Mouse (Mus musculus) cerebellum, adult 11 months (tissue): ENCODE results near the gene Ppid.

Source experiments
- DNase-seq: peaks from one replicate; pipeline ENCODE4 v3.0.0; 2022

Ppid gene

DNA sequence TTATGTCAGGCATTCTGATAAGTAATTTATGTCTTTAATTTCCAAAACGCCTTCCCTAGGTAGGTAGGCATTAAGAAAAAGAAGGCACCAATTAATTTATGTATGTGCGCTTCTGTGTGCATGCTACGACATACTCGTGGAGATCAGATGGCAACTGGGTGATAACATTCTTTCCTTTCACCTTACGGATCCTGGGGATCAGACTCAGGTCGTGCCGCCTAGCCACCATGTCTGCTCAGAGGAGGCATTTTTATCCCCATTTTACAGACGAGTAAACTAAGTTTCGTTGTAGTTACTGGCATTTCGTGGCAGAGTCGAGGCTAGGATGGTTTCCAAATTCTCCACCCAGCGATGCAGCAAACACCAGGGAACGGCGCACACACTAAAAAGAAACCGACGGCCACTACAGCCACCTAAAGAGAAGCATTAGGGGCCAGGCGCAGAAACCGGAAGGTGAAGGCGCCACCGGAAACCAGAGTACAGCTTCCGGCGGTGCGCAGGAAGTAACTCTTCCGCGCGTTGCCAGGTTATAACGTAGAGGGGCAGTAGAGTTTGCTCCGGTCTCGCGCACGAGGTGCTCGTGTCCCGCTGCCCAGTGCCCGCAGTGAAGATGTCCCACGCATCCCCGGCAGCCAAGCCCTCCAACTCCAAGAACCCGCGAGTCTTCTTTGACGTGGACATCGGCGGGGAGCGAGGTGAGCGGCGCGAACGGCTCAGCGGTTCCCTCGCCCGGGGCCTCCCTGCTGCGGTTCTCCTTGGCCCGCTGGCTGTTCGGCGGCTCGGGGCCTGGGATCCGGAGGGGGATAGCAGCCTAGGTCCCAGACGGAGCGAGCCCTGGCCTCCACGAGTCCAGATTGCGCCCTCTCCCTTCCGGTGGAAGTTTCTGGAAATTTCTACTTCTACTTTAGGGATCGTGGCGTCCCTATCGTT lies at the start of gene Ppid:
Gene Ppid, plus strand, starts transcription at position 480 of the 930 bp plus-strand sequence.
- peak; percentile 60 for DNase-seq

DNA sequence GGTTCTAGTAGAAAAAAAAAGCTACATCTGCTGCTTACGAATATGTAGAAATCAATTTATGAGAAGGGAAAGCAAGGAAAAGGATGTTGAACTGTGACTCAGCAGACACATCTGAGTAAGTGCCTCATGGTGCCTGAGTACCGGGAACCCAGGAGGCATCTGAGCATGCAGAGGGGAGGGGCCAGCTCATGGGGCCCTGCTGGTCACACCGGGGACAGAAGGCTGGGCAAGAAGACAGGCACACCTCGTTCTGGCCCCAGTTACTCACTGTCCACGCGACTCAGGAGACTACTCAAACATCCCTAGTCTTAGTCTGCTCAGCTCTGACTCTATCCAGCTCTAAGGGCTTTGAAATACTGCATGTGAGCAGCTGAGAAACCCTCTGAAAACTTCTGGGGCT lies 48.6 kb upstream of the Ppid start:
- peak; percentile 68 for DNase-seq

DNA sequence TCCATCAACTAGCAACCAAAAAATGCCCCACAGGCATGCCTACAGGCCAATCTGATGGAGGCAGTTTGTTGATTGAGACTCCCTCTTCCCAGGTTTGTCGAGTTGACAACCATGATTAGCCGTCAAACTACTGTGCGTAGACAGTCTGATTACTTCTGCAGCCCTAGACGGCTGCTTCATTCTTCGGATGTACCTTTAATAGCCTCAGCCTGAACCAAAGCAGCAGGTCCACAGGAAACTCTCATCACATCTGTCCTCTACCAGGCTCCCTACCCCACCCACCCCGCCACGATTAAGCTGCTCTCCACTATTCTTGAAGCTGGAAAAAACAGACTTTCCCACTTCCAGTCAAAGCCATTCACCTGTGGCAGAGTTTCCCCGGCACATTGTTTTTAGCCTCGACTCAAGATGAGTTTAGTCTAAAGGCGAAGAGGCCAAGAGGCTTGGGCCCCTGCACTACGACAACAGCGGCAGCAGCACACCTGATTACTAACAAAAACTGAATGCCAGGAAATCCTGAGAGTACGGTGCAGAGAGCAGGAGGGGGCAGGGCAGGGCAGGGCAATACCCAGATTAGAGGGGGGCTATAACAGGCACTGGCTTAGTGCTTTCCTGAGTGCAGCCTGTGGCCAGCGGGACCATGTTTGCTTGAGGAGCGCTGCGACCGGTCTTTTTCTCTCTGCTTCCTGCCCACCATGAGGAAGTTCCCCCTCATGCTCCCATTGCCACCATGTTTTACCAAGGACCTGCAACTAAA lies 42.3 kb upstream of the Ppid start:
- no peak for DNase-seq

DNA sequence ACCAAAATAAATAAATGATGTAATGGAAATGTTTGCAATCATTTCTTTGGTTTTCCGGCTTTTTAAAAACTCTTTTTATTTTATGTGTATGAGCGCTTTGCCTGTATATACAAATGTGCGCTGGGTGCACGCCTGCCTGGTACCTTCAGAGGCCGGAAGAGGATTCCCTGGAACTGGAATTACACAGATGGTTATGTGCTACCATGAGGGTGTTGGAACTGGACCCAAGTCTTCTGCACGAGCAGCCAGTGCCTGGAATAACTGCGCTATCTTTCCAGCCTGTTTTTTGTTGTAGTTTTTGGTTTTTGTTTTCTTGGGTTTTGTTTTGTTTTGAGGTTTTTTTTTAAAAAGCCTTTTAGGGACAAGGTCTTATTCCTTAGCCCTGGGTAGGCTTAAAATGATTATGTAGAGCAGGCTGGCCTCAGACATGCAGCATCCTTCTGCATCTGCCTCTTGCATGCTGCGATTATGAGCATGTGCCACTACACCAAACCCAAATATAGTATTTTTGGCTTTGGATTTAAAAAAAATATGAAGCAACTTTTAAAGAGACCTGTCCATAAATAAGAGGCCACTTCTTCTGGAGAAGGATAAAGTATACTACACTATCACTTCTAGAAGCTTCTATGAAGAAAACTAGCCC lies 41.3 kb upstream of the Ppid start:
- DNase-seq, result peak; percentile 51

DNA sequence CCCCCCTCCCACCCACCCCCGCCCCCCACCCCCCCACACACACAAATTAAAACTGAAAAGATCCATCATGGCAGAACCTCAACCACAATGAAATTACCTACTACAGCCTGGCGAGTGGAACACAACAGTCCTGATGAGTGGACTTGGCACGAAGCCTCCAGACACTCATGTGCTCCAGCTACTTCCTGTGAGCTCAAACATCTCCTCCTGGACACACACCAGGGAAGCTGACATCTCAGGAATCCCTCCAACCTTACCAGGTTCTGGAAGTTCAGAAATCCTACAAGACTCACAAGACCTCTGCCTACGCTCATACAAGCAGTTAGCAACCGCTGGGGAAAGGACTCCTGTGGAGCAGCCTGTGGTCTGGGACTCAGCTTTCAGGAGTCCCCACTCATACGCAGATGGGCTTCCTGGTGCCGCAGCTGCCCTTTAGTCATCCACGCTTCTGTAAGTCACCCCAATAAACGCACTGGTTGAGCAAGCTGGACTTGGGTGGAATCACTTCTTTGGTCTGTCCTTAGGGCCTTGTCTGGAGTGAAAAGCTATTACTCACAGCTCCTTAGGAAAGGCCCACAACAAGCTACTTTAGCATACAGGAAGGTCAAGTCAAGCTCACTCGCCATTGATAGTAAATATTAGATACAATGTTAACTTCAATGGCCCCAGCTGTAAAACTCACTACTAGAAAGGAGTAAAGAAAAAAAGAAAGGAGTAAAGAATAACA lies 39.2 kb upstream of the Ppid start:
- no peak for DNase-seq

DNA sequence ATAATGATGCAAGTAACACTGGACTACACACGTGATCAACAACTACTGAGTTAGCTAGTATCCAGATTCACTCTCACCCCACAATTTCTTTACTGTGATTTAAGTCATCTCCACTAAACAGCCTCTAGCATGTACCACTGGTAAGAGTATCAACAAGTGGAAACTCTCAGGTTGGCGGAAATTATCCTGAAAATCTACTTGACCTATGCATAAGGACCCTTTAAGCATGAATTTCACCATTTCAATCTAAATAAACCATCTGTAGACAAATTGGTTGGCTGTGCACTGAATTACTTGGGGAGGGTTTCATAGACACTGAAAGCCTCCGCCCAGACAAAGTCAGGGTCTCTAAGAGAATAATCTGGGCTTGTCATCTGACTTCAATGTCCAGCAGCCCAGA lies 37.4 kb upstream of the Ppid start:
- no peak for DNase-seq

DNA sequence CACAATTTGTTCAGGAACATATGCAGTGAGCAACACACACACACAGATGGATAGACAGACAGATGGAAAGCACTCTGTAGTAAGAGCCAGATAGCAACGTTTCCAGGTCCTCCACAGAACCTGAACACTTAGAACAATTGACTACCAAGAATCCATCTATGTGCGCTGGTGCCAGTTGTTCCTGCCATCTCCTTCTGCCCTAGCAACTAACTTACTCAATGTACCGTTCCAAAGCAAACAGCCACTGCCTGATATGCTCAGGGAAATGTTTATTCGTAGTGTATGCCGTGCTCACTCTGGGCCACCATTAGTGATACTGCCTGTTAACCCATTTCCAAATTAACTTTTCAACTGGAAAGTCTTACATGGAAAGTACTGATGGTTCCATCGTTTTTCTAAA lies 36.1 kb upstream of the Ppid start:
- DNase-seq, result no peak

DNA sequence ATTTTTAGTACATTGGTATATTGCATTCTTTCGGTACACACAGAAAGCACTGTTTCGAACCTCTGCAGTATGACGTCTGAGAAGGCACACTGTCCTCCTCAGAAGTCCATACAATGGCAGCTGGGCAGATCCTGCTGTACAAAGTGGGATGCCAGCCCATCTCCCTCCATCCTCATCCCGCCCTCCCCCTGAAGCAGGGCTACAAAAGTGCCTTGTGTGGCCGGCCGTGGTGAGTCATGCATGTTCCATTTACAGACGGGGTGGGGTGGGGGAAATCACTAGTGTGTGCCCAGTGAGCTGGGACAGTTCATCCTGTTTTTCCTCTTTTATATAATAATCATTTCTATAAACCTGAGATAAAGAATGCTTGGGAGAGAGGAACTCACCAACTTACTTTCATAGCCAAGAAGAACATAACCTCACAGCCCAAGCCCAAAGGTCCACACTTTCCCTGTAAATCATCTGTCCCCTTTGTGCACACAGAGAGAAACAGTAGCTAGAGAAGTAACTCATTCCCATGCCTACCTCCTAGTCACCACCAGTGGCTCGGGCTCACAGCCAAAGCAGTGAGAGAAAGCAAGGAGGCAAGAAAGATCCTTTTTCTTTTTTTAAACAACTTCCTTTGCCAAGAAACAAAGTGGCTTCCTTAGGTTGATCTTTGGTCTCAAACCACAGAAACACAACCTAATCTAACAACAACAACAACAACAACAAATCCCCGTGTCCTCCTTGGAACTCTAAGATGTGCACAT lies 31.9 kb upstream of the Ppid start:
- DNase-seq, result no peak

DNA sequence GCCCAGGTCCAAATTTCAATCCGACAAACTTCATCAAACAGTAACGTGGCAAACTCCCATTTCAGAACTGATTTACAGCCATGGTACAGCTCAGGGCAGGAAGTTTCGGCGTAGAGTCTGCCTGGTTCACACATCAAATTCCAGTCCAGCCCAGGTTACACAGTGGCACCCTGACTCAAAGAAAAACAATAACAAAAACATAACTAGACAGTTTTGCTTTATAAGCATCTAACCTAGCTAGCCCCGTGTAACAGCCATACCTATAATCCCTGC lies 31.4 kb upstream of the Ppid start:
- DNase-seq, result no peak

DNA sequence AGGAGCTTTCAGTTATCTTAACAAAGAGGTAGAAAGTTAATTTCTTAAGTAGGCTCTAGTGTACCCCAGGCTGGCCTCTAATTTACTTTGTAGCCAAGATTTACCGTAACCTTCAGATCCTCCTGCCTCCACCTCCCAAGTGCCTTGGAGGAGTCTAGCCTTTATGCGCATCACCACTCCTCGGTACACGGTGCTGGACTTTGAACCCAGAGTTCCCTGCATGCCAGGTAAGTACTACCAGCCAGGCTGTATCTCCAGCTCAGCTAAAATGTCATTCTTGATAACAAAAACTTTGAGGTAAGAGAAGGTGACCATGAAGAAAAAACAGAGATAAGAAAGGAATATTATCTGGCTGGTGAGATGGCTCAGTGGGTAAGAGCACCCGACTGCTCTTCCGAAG lies 30.6 kb upstream of the Ppid start:
- DNase-seq, result no peak

DNA sequence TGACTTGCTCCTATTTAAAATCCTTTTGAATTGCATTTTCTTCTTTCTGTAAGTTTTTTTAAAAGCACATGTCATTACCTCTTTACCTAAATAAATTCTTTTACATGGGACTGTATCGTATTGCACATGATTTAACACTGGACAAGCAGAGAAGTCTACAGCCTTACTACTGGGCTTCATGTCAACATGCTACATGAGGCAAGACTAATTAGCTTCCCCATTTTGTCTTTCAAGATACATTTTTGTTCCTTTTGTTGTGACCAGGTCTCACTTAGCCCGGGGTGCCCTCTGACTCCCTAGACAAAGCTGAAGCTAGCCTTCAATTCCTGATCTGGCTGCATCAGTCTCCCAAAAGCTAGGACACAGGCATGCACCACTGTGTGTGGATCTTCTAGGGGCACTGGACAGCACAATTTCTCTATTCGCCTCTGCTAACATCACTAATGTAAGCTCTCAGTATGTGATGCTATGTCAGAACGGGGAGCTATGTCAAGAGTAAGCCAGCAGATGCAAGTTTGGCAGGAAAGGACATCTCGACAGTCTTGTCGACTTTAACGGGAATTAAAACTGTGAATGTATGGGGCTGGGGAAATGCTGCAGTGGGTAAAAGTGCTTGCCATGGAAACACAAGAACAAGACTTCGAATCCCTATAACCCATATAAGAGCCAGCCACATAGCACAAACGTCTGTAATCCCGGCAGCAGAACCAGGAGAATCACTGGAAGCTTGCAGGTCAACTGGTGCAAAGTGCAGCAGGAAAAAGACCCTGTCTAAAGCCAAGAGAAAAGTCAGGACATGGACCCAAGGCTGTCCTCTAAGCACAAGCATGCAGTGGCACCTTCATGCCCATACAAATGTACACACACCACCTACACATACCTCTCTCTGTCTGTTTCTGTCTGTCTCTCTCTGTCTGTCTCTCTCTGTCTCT lies 29.1 kb upstream of the Ppid start:
- no peak for DNase-seq

DNA sequence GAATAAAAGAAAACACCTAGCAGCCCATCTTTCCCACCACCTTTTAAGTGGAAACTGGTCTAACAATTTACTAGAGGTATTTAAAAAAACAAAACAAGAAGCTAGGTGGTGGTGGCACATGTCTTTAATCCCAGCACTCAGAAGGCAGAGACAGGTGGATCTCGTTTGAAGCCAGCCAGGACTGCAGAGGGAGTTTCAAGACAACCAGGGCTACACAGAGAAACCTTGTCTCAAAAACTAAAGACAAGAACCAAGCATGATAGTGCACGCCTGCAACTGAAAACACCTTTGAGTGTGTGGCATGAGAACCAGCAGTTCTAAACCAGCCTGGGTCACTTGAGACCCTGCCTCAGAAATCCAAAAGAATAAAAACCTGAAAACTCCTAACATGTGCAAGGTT lies 27.6 kb upstream of the Ppid start:
- no peak for DNase-seq

DNA sequence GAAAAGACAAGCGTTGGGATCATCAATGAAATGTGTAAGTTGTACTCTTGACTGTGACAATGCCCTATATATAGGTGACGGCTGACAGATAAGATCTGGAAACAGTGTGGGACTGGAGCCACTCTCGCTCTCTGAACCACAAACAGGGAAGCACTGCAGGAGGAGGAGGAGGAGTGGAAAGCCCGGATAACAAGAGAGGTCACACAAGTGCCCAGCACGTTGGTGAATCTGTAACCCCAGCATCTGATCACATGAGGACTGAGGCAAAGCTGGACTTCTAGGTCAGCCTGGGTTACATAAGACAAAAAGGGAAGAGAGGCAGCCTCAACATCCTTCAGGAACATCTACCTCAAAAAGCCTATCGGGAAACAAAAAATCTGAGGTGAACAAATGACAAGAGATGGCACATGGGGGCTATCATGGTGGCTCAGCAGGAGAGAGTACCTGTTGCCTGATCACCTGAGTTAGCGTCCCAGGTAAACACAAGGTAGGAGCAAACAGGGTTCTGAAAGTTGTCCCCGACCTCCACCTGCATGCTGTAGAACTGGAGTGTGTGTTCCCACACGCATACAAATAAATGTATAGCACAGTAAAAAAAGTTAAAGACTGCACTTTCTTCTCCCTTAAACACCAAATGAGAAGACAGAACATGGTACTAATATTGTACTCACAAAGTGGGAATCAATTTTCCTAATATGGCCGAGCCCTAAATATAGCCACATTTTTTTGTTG lies 26.1 kb upstream of the Ppid start:
- DNase-seq, result no peak

DNA sequence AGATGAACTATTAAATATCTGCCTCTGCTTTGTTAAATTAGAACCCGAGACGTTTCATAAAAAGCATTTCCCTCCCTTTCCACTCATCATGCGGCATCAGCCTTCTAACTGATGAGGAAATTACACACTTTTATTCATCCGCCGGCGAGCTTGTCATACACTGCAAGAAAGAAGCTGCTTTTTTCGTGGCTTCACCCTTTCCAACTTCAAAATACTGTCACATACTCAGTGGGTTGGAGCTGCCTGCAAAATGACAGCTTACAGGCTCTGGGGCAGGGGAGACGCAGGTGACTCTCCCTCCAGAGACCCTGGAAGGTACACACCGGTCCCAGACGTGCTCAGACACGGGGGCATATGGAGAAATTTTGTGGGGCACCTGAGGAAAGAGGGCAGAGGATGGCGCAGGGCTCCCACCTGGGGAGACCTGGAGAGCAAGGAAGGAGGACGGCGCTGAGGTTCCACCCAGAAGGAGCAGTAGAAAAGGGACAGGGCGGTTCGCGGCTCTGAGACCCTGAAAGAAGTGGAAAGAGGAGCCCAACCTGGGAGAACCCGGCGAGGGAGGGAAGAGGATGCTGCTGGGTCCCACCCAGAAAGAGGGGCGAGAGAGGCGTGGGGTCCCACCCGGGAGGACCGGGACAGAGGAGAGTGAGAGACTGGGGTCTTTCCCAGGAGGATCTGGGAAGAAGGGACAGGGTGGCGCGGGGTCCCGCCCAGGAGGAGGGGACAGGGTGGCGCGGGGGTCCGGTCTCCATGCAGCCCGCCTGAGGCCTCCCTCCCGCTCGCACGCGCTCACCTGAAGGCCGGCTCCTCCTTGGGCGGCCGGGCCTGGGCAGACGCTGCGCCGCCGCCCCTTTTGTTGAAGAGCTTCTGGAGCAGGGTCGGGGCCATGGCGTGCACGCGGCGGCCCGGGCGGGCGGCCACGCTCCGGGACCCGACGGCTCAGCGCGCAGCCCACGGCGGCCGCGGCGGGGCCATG lies 24.1 kb upstream of the Ppid start:
- no peak for DNase-seq

DNA sequence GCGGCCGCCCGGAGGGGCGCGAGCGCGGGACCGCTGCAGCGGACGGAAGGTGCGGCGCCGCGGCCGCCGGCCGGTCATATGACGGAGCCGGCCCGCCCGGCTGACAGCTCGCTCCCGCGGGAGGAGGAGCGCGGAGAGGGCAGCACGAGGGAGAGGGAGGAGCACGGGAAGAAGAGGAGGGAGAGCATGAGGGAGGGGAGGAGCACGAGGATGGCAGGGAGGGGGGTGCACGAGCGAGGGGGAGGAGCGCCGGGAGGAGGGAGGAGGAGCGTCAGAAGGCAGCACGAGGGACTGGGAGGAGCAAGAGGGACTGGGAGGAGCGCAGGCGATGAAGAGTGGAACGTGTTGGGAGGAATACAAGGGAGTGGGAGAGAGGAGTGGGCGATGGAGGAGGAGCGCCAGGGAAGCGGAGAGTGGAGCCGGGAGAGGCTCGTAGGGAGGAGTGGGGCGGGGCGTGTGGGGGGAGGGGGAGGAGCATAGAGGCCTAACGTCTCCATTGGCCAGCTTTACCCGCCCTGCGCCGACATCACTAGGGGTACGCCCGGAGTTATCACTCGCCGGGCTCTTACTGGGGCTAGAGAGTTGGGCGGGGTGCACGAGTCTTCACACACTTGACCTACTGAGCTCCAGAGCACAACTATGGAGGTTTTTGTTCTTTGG lies 23.3 kb upstream of the Ppid start, which contains the start of gene Fnip2:
Gene Fnip2, minus strand, starts transcription at position 94 of the 660 bp plus-strand sequence.
- DNase-seq, result peak; percentile 89

DNA sequence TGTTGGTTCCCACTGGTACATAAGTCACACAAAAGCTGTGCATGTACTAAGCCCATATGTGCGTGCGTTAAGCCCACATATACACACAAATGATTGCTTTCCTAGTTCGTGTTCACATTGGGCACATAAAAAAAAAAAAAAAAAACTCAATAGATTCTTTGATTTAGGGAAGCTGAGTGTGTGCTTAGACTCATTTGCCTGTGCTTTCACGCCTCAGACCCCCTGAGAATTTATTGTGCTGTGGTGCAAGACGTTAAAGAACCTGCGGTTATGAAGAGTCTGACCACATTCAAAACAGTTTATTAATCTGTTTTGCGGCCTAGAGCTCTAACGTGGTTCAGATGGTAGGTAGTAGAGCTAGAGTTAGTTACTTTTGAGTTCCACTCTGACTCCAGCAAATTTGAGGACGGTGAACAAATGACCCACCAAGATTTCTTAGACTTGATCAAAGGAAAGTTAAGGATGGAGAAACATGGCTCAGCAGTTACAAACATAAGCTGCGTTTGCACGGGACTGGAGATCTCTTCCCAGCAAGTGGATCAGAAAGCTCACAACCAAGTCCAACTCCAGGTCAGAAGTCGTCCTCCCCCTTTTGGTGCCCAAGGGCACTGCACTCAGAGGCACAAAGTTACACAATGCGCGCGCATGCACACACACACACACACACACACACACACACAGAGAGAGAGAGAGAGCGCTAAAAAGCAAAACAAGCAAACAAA lies 22.4 kb upstream of the Ppid start:
- DNase-seq, result no peak

DNA sequence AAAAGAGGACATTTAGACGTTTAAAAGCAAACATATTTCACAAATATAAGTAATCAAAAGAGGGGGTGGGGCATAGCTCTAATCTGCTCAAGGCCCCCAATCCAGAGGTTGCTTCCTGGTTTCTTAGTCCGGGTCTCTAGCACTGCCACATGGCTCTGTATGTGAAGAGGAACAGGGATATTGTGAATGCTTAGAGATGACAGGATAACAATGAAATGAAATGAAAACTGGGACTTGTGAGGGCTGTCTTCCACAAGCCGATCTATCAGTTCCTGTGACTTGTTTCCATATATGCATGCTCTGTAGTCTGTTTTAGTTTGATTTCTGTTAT lies 21.8 kb upstream of the Ppid start:
- no peak for DNase-seq

DNA sequence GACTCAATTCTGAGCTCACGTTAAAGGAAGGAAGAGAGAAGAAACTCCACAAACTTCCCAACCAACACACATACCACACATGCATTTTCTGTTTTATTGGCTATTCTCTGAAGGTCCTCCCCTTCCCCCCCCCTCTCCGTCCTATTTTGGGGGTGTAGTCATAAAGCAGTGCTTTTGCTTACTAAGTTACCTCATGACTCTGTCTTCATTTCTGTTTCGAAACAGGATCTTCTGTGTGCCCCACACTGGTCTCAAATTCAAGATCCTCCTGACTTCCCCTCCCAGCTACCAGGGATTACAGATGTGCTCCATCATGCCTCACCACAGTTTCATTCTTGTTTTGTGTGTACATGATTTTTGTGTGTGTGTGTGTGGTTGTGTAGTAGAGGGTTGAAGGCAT lies 18.7 kb upstream of the Ppid start:
- no peak for DNase-seq
